Mouse (Mus musculus) hindbrain, embryonic 12.5 days (tissue): ENCODE measurements around the gene Zcchc4. TPM values are rescaled to one million over a fixed set of nuclear protein-coding genes. Genes with fewer than 3 reads are reported as not detected.
A peak's percentile ranks its signal among the peaks of the same experiment; 100 is the strongest.
"Not testable (repeated sequence)": the region's sequence is repeated elsewhere in the genome, so short reads cannot be mapped to it uniquely, and the experiment has no call there.

ENCODE experiments used
- ATAC-seq: fragments of 200-750 bp; cut with Nextera tagmentation; 2 replicates; pipeline ENCODE4 v1.8.0; 2017; ENCODE audit warnings: moderate TSS enrichment; ENCODE audit not compliant: low FRiP score
- H3K27ac ChIP-seq: fragments of 300-500 bp; sonication (generic); 2 replicates; pipeline ENCODE4 v1.5.1; 2016; ENCODE audit warnings: mild to moderate bottlenecking
- H3K27me3 ChIP-seq: fragments of 300-500 bp; sonication (generic); 2 replicates; pipeline ENCODE4 v1.6.1; 2016; ENCODE audit warnings: mild to moderate bottlenecking
- H3K36me3 ChIP-seq: fragments of 300-500 bp; sonication (generic); 2 replicates; pipeline ENCODE4 v1.6.1; 2016; ENCODE audit warnings: mild to moderate bottlenecking
- H3K4me1 ChIP-seq: fragments of 300-500 bp; sonication (generic); 2 replicates; pipeline ENCODE4 v1.6.1; 2016
- H3K4me2 ChIP-seq: fragments of 300-500 bp; sonication (generic); replicated peaks from 2 replicates; pipeline ENCODE4 v1.6.1; 2016; ENCODE audit warnings: mild to moderate bottlenecking
- H3K4me3 ChIP-seq: fragments of 300-500 bp; sonication (generic); 2 replicates; pipeline ENCODE4 v1.5.1; 2016; ENCODE audit warnings: mild to moderate bottlenecking
- H3K9ac ChIP-seq: fragments of 300-500 bp; sonication (generic); 2 replicates; pipeline ENCODE4 v1.6.1; 2016; ENCODE audit warnings: mild to moderate bottlenecking, moderate library complexity
- H3K9me3 ChIP-seq: fragments of 300-500 bp; sonication (generic); replicated peaks from 2 replicates; pipeline ENCODE4 v1.6.1; 2016; ENCODE audit warnings: mild to moderate bottlenecking
- WGBS: fragments of 180-500 bp; shearing (Covaris S2); methylation state at CpG from one replicate; pipeline ENCODE4 v1.1.7; 2016; 5-methylcytosine and 5-hydroxymethylcytosine counted together
- polyA plus RNA-seq: library from polyadenylated mRNA; unstranded; fragments of >200 nt; fragmentation: Nextera tagmentation; extraction: Ambion mirVana; gene quantifications from 2 replicates; pipeline ENCODE4 v1.2.1, GENCODE M21; 2016

Zcchc4 gene
- polyA plus RNA-seq, 1 experiment from 2014 or later: 17.6 TPM

DNA sequence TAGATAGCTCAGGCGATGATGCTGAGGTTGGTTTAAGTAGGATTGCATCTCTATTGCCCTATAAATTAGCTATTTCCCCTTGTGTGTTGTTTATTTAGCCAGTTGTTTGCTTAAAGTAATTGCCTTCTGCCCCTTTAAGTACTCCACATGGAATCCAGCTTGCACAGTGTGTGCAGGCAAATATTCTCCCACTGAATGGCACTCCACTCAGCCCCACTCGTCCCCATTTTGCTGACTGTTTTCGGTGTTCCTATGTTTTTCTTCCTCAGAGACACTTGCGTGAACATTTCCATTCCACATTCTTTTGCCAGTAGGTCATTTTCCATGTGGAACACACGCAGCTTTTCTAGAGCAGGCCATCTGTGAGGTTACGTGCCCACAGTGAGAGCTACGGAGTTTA is 12.6 kb upstream of the Zcchc4 start:
- H3K9ac ChIP-seq: no peak overlapping the region
- ATAC-seq: no peak
- H3K4me1 ChIP-seq: no peaks in the 10 kb centered on the region
- H3K4me3 ChIP-seq: no peak overlapping the region
- WGBS: 88% methylated on average over 7 of the region's 7 CpGs
- H3K36me3 ChIP-seq: no peaks in the 10 kb centered on the region
- H3K9me3 ChIP-seq: no peaks in the 10 kb centered on the region
- H3K4me2 ChIP-seq: no peak overlapping the region
- no peak overlapping the region for H3K27ac ChIP-seq
- H3K27me3 ChIP-seq: no peaks in the 10 kb centered on the region

DNA sequence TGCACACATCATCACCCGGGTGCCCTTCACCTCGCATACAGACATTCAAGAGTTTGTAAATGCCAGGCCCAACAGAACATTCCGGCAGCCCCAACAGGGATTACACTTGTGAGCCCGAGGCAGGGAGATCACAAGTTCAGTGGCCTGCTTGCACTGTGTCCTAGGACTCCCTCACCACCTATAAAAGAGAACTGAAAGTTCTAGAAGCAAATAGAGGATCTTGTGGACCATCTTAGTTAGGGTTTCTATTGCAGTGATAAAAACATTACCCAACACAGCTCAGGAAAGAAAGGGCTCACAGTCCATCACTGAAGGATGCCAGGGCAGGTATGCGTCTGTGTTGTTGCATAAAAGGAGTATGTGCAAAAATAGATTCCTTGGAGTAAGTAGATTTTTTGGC is 942 bp upstream of the Zcchc4 start:
- H3K27me3 ChIP-seq: no peaks in the 10 kb centered on the region
- no peak overlapping the region for H3K4me3 ChIP-seq
- H3K9me3 ChIP-seq: no peaks in the 10 kb centered on the region
- H3K36me3 ChIP-seq: peaks cover 5% of the 10 kb centered on the region; the same call in 1 of the 2 replicates
- no peak overlapping the region for H3K27ac ChIP-seq
- H3K9ac ChIP-seq: no peak overlapping the region
- no peak for ATAC-seq
- H3K4me1 ChIP-seq: no peaks in the 10 kb centered on the region
- WGBS: 93% methylated on average over 5 of the region's 5 CpGs
- no peak overlapping the region for H3K4me2 ChIP-seq

- WGBS: 95% methylated on average over 8 of the region's 8 CpGs
- not testable (repeated sequence) for H3K4me2 ChIP-seq, H3K4me3 ChIP-seq, H3K4me1 ChIP-seq, ATAC-seq, H3K36me3 ChIP-seq, H3K9ac ChIP-seq, H3K9me3 ChIP-seq, H3K27me3 ChIP-seq, H3K27ac ChIP-seq
Observed at GRCm38 (mm10) chr5:52776466-52777354, 1.5 kb downstream of the Zcchc4 start.

GRCm38 (mm10) chr5:52782523-52783250 is 7.5 kb downstream of the Zcchc4 start:
- Histone ChIP-seq H3K9me3 (no peaks in the 10 kb centered on the region), H3K4me2 (peak overlapping the region; percentile 57), H3K36me3 (peaks cover 11% of the 10 kb centered on the region), H3K27me3 (no peaks in the 10 kb centered on the region), H3K9ac (peak overlapping the region; percentile 84), H3K4me3 (peak overlapping the region; percentile 84), H3K27ac (peak overlapping the region; percentile 89), H3K4me1 (no peaks in the 10 kb centered on the region)
- peak; percentile 98 for ATAC-seq
- 4% methylated on average over 37 of the region's 37 CpGs for WGBS

DNA sequence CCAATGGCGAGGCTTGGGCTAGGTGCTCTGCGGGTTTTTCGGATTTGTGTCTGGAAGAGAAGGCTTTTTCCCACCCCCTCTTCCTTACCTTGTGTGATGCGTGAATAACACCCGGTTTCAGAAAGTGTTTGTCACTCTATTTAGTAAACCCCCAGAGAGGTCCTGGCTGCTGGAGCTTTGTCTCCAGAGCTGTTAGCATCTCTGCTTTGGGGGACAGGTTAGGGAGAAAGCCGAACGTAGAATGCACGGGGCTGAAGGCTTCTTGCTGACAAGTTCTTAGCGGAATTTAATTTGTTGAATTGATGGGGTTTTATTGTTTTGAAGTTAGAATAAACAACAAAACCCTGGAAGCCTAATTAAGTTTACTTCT is 8.0 kb downstream of the Zcchc4 start:
- no peaks in the 10 kb centered on the region for H3K9me3 ChIP-seq
- no peaks in the 10 kb centered on the region for H3K4me1 ChIP-seq
- 0% methylated on average over 9 of the region's 9 CpGs for WGBS
- H3K4me2 ChIP-seq: peak overlapping the region; percentile 57
- peak; percentile 84 for ATAC-seq
- peak overlapping the region; percentile 84 for H3K9ac ChIP-seq
- no peaks in the 10 kb centered on the region for H3K27me3 ChIP-seq
- peak overlapping the region; percentile 84 for H3K4me3 ChIP-seq
- peaks cover 11% of the 10 kb centered on the region for H3K36me3 ChIP-seq
- peak overlapping the region; percentile 89 for H3K27ac ChIP-seq

- H3K4me3 ChIP-seq: no peak overlapping the region
- H3K4me1 ChIP-seq: no peaks in the 10 kb centered on the region
- ATAC-seq: no peak
- no peak overlapping the region for H3K27ac ChIP-seq
- H3K4me2 ChIP-seq: peak overlapping the region; percentile 57
- no peaks in the 10 kb centered on the region for H3K27me3 ChIP-seq
- H3K9ac ChIP-seq: no peak overlapping the region
- H3K36me3 ChIP-seq: peaks cover 11% of the 10 kb centered on the region
- 80% methylated on average over 2 of the region's 2 CpGs for WGBS
- H3K9me3 ChIP-seq: no peaks in the 10 kb centered on the region
Observed at GRCm38 (mm10) chr5:52783957-52784356, 8.7 kb downstream of the Zcchc4 start.

DNA sequence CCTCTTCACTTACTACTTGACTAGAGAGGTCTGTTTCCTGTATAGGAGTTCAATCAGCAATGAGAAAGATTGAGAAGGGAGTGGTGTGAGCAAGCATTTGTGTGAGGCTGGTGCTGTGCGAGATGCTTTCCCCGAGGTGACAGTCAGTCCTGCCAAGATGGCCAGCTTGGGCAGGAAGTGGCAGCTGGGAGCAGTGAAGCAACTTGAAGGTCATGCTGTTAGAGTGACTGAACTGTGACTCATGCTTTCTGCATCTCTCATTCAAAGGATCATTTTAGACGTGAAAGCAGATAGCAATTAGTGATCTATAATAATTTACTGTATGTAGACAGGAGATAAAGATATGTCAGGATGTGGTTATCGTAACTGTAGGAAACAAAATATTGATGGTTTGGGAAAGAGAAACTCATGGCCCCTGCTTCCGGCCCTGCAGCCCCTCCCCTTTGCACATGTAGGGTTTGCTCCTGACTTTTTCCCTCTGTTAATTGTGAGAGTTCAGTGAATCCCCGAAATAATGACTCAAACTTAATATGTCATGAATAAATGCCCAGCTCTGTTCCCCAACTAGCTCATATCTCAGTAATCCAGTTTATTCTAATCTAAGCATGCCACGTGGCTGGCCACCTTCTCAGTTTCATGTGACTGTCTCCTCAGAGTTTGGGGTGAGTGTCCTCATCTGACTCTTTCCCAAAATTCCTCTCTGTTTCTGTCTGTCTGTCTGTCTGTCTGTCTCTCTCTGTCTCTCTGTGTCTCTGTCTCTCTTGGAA is 11.5 kb downstream of the Zcchc4 start:
- WGBS: 91% methylated on average over 7 of the region's 7 CpGs
- Histone ChIP-seq H3K27me3 (no peaks in the 10 kb centered on the region), H3K4me3 (no peak overlapping the region), H3K4me1 (no peaks in the 10 kb centered on the region), H3K36me3 (peaks cover 11% of the 10 kb centered on the region), H3K27ac (no peak overlapping the region), H3K9ac (no peak overlapping the region), H3K4me2 (no peak overlapping the region), H3K9me3 (no peaks in the 10 kb centered on the region)
- no peak for ATAC-seq

GRCm38 (mm10) chr5:52793230-52793629 is 18.0 kb downstream of the Zcchc4 start:
- no peak for ATAC-seq
- Histone ChIP-seq H3K27me3 (no peaks in the 10 kb centered on the region), H3K36me3 (peaks cover 29% of the 10 kb centered on the region), H3K4me2 (no peak overlapping the region), H3K9ac (no peak overlapping the region), H3K4me3 (no peak overlapping the region), H3K27ac (no peak overlapping the region), H3K9me3 (no peaks in the 10 kb centered on the region), H3K4me1 (no peaks in the 10 kb centered on the region)
- 96% methylated on average over 9 of the region's 9 CpGs for WGBS

- ATAC-seq: no peak
- Histone ChIP-seq H3K4me3 (no peak overlapping the region), H3K4me2 (no peak overlapping the region), H3K9ac (no peak overlapping the region), H3K9me3 (no peaks in the 10 kb centered on the region), H3K27me3 (no peaks in the 10 kb centered on the region), H3K27ac (no peak overlapping the region), H3K36me3 (peaks cover 33% of the 10 kb centered on the region), H3K4me1 (no peaks in the 10 kb centered on the region)
- WGBS: 91% methylated on average over 9 of the region's 9 CpGs
Observed at GRCm38 (mm10) chr5:52794109-52794508, 18.9 kb downstream of the Zcchc4 start.

DNA sequence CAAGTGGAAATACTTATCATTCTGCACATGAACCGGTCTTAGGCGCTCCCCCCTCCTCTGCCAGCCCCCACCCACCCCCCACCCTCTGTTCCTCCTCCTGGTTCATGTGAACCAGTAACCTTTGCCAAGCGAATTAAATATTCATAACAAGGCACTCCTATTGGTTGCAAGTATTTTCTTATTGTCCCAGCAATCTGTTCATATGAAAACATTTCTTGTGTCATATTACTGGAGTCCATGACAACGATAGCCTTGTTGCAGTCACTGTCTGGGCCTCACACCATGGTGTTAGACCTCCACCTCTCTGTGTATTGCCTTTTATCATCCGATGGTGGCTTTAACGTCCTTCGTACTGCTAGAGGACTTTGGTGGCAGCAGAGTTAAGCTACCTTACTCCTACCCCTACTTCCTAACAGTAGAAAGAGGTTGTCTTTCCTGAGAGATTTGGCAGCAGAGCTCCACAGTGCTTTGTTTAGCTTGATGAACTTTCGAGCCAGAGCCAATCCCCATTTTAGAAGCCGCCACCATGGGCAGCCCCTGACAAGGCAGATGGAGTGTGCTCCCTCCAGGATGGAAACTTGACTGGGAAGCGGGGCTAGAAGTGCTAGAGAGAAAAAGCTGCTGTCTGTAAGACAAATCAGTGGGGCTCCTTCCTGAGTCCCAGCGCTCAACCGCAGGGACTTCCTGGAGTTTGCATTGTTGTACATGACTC is 24.2 kb downstream of the Zcchc4 start:
- WGBS: 89% methylated on average over 12 of the region's 12 CpGs
- no peaks in the 10 kb centered on the region for H3K27me3 ChIP-seq
- no peak overlapping the region for H3K4me2 ChIP-seq
- no peaks in the 10 kb centered on the region for H3K4me1 ChIP-seq
- H3K36me3 ChIP-seq: peaks cover 40% of the 10 kb centered on the region
- H3K4me3 ChIP-seq: no peak overlapping the region
- H3K9me3 ChIP-seq: no peaks in the 10 kb centered on the region
- no peak overlapping the region for H3K9ac ChIP-seq
- H3K27ac ChIP-seq: no peak overlapping the region
- no peak for ATAC-seq

DNA sequence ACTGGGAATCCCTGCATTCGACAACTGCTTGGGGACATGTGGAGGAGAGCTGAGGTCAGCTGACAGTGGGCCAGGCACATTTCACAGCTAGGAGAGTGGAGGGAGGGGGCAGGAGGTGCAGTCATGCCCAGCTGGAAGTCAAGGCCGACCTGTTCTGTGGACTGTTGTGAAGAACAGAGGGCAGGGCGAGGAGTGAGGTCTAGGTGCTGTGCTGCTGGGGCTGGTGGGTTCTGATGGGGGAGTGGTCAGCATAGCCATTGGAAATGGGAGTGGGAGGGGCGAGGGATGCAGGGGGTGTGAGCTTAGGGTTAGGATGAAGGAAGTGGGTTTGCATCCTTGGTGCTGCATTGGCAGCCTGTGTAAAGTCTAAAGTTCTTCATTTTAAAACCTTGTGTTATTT is 30.6 kb downstream of the Zcchc4 start:
- Histone ChIP-seq H3K9me3 (no peaks in the 10 kb centered on the region), H3K4me1 (no peaks in the 10 kb centered on the region), H3K9ac (no peak overlapping the region), H3K36me3 (peaks cover 33% of the 10 kb centered on the region; the same call in 1 of the 2 replicates), H3K27me3 (no peaks in the 10 kb centered on the region), H3K27ac (no peak overlapping the region), H3K4me3 (no peak overlapping the region), H3K4me2 (no peak overlapping the region)
- WGBS: 74% methylated on average over 4 of the region's 4 CpGs
- no peak for ATAC-seq

GRCm38 (mm10) chr5:52806349-52806748 is 31.1 kb downstream of the Zcchc4 start:
- Histone ChIP-seq H3K36me3 (peaks cover 33% of the 10 kb centered on the region; the same call in 1 of the 2 replicates), H3K27ac (no peak overlapping the region), H3K9me3 (no peaks in the 10 kb centered on the region), H3K27me3 (no peaks in the 10 kb centered on the region), H3K4me3 (no peak overlapping the region), H3K4me1 (no peaks in the 10 kb centered on the region), H3K9ac (no peak overlapping the region), H3K4me2 (no peak overlapping the region)
- ATAC-seq: no peak
- 87% methylated on average over 8 of the region's 8 CpGs for WGBS
